Mouse (Mus musculus) midbrain, embryonic 11.5 days (tissue): ENCODE measurements at regions not wholly inside any gene's neighbourhood (a gene's known extent, or its start where the extent isn't known, plus 50 kb on each side); places are given as distances from the start of the nearest gene placed in this dataset.

Experiments
- ATAC-seq: fragments of 200-750 bp; cut with Nextera tagmentation; 2 replicates; pipeline ENCODE4 v1.8.0; 2017; ENCODE audit warnings: moderate TSS enrichment, moderate library complexity; ENCODE audit not compliant: low FRiP score
- DNase-seq: peaks from one replicate; pipeline ENCODE4 v3.0.0; 2015; ENCODE audit warnings: low spot score; ENCODE audit errors: missing footprints
- H3K27ac ChIP-seq: fragments of 300-500 bp; sonication (generic); 2 replicates; pipeline ENCODE4 v1.5.1; 2014; ENCODE audit warnings: low read depth, low read length
- H3K27me3 ChIP-seq: fragments of 300-500 bp; sonication (generic); 2 replicates; pipeline ENCODE4 v1.6.1; 2014; ENCODE audit warnings: mild to moderate bottlenecking, low read length, moderate library complexity, mixed read lengths; ENCODE audit not compliant: control insufficient read depth, insufficient read depth
- H3K36me3 ChIP-seq: fragments of 300-500 bp; sonication (generic); 2 replicates; pipeline ENCODE4 v1.6.1; 2014; ENCODE audit warnings: mild to moderate bottlenecking, low read length, moderate library complexity, mixed read lengths; ENCODE audit not compliant: control insufficient read depth, insufficient read depth
- H3K4me1 ChIP-seq: fragments of 300-500 bp; sonication (generic); 2 replicates; pipeline ENCODE4 v1.6.1; 2014; ENCODE audit warnings: low read length; ENCODE audit not compliant: control insufficient read depth, insufficient read depth
- H3K4me2 ChIP-seq: fragments of 300-500 bp; sonication (generic); 2 replicates; pipeline ENCODE4 v1.6.1; 2014; ENCODE audit warnings: mild to moderate bottlenecking, moderate library complexity
- H3K4me3 ChIP-seq: fragments of 300-500 bp; sonication (generic); 2 replicates; pipeline ENCODE4 v1.5.1; 2014; ENCODE audit warnings: low read depth, low read length
- H3K9ac ChIP-seq: fragments of 300-500 bp; sonication (generic); 2 replicates; pipeline ENCODE4 v1.6.1; 2014; ENCODE audit warnings: low read length
- H3K9me3 ChIP-seq: fragments of 300-500 bp; sonication (generic); 2 replicates; pipeline ENCODE4 v1.6.1; 2016; ENCODE audit warnings: low read length; ENCODE audit not compliant: control insufficient read depth
- WGBS: fragments of 180-500 bp; shearing (Covaris S2); extraction: QIAGEN DNeasy Blood & Tissue Kit; methylation state at CpG from one replicate; pipeline ENCODE4 v1.1.7; 2014; 5-methylcytosine and 5-hydroxymethylcytosine counted together

DNA sequence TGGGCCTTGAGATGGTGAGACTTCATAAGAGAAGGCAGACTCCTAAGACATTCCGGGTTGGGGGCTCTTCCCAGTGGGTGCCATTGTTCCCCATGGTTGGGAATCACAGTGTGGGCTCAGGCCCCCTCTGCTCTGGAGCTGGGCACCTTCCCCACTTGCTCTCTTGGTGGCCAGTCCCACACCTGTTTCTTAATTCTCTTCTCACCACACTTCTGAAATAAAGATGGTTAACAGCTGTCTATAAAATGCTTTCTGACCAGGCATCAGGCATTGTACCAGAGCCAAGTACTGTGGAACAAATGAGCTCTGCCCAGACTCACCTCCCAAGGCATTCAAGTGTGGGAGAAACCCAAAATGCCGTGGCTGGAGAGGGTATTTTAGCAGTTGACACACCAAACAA is 88.8 kb upstream of the Bcl6 start:
- no peaks in the 10 kb centered on the region for H3K36me3 ChIP-seq
- DNase-seq (no peak), ATAC-seq (no peak)
- no peak overlapping the region for H3K4me3 ChIP-seq
- H3K4me2 ChIP-seq: no peak overlapping the region
- H3K9me3 ChIP-seq: no peaks in the 10 kb centered on the region
- H3K4me1 ChIP-seq: no peaks in the 10 kb centered on the region
- no peak overlapping the region for H3K27ac ChIP-seq
- H3K27me3 ChIP-seq: no peaks in the 10 kb centered on the region
- WGBS: 74% methylated on average over 2 of the region's 2 CpGs
- H3K9ac ChIP-seq: no peak overlapping the region

DNA sequence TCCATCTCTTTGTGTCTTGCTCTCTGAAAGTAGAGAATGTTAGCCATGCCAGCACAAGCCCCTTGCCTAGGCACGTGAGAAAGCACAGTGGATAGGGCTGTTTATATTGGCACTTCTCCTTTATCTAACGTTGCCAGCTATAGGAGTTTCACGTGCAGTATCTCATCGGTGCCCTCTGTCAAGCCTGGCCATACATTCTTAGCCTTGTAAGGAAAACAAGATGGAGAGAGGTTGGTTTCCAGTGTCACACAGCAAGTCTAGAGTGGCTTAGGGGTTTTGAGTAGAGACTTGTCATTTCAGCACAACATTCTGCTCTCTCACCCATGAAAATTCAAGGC is 88.1 kb upstream of the Bcl6 start:
- WGBS: 90% methylated on average over 4 of the region's 4 CpGs
- Histone ChIP-seq H3K4me1 (no peaks in the 10 kb centered on the region), H3K9ac (no peak overlapping the region), H3K4me3 (no peak overlapping the region), H3K4me2 (no peak overlapping the region), H3K9me3 (no peaks in the 10 kb centered on the region), H3K36me3 (no peaks in the 10 kb centered on the region), H3K27me3 (no peaks in the 10 kb centered on the region), H3K27ac (no peak overlapping the region)
- no peak for DNase-seq
- no peak for ATAC-seq

DNA sequence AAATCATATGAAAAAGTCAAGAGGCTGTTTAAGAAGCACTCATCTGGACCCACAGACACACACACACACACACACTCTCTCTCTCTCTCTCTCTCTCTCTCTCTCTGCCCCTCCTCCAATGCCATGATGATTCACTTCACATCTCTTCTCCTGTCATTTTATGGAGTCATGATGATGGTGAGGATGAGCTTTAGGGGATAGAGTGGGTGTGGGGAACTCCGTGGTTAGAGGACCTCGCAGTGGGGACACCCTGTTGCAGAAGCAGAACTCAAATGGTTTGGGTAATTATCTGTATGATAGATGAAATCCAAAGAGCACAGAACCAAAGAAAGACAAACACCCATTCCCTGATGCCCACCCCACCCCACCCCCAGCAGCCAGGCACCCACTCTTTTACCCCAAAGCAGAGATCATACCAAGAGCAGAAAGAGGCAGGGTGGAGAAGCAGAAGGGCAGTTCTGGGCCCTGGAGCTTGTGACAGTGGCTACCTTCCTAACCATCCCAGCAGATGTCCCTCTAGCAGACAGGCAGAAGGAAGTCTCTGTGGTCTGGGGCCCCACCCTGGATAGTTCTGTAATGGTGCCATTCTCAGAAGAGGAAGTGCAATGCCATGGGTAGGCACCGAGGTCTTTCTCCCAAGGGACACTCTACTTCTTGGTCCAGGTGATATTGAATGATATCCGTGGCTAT is 87.6 kb upstream of the Bcl6 start:
- no peak overlapping the region for H3K9ac ChIP-seq
- WGBS: 88% methylated on average over 4 of the region's 4 CpGs
- no peak for DNase-seq

DNA sequence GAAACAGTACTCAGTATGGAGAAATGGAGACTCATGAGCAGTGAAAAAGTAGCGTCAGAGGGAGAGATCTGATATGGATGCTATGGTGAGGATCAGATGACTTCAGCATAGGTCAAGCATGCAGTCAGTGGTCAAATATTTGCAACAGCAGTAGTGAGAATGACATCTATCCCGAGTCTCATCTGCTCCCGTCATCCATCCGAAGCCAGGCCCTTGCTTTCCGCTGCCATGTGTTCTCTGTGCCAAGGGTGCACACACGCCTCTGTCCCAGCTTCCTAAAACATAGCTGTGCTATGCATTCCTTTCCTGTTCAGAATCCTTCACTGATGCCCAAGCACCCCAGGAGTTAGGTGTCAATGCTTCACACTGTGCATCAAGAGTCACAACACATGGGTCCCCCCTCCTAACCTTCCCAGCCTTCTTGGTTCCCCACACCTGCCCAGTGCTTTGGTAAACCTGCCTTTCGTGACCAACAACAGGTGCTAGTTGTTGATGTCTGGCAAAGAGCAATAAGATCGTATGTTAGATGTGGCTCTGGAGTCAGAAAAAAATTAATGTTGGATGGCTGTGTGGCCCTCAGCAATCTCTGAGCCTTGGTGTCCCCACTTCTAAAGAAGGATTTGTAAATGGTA is 85.1 kb upstream of the Bcl6 start:
- no peak overlapping the region for H3K27ac ChIP-seq
- H3K9me3 ChIP-seq: no peaks in the 10 kb centered on the region
- ATAC-seq (no peak), DNase-seq (no peak)
- 91% methylated on average over 8 of the region's 8 CpGs for WGBS
- H3K36me3 ChIP-seq: no peaks in the 10 kb centered on the region
- no peak overlapping the region for H3K4me3 ChIP-seq
- H3K27me3 ChIP-seq: no peaks in the 10 kb centered on the region
- no peak overlapping the region for H3K4me2 ChIP-seq
- no peaks in the 10 kb centered on the region for H3K4me1 ChIP-seq
- H3K9ac ChIP-seq: no peak overlapping the region

More for the DNA sequence above, 87.6 kb upstream of the Bcl6 start:
- H3K4me2 ChIP-seq: no peak overlapping the region
- no peak for ATAC-seq
- no peaks in the 10 kb centered on the region for H3K4me1 ChIP-seq
- no peak overlapping the region for H3K4me3 ChIP-seq
- H3K9me3 ChIP-seq: no peaks in the 10 kb centered on the region
- no peaks in the 10 kb centered on the region for H3K36me3 ChIP-seq
- no peaks in the 10 kb centered on the region for H3K27me3 ChIP-seq
- H3K27ac ChIP-seq: no peak overlapping the region

DNA sequence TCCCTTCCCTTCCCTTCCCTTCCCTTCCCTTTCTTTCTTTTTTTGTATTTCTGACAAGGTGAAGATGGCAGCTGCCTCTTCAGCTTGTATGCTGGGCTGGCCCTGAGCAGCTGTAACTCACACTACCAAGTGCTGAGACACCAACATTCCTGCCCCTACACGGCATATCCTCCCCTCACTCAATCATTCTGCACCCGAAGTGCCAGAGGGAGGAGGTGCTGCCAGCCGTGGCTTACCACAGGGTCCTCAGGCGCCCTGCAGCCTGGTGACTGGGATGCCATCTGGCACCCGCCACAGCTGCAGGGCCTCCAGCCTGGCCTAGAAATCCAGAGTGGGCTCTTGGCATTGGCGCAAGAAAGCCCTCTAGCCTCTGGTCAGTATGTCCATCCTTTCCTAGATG is 84.4 kb upstream of the Bcl6 start:
- 83% methylated on average over 6 of the region's 6 CpGs for WGBS
- no peak overlapping the region for H3K4me3 ChIP-seq
- no peak overlapping the region for H3K4me2 ChIP-seq
- no peak for DNase-seq
- H3K27me3 ChIP-seq: no peaks in the 10 kb centered on the region
- no peak for ATAC-seq
- H3K27ac ChIP-seq: no peak overlapping the region
- H3K9ac ChIP-seq: no peak overlapping the region
- H3K9me3 ChIP-seq: no peaks in the 10 kb centered on the region
- no peaks in the 10 kb centered on the region for H3K4me1 ChIP-seq
- H3K36me3 ChIP-seq: no peaks in the 10 kb centered on the region

DNA sequence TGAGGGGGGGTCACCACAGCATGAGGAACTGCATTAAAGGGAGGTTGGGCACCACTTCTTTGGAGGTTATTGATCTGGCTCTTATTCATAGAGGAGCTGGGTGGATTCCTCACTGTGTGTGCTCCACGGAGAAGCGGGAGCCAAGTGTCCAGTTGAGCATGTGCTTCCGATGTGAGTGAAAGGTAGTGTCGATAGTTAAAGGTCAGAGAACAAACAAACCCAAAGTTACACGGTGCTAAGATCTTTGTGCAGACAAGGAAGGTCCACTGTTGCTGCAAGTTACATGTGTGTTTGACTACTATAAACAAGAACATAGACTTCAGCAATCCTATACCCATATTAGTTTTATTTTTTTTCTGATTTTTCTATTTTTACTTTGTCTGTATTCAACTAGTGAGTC is 80.8 kb upstream of the Bcl6 start:
- Histone ChIP-seq H3K9ac (no peak overlapping the region), H3K36me3 (no peaks in the 10 kb centered on the region)
- 86% methylated on average over 5 of the region's 5 CpGs for WGBS

DNA sequence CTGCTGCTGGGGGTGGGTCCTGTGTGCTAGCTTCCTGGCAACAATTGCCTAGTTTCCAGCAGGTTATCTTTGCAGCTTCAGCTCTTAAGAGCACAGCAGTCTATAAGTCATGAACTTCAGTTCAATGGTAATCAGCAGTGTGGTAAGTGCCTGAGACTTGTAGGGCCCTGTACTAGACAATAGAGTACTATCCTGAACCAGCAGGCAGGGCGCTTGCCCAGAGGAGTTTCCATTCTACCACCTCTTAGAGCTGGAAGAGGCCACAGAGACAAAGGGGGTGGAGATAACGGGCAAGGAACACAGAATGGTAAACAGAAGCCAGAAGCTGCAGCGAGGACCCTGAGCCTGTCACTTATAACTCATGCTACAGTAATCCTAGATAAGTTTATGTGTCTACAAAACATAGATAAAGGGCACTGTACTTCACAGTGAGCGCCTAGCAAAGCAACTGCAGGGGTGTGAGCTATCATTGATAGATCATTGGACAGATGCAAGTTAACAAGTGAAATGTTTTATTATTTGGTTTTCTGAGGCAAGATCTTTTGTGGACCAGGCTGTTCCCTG is 79.7 kb upstream of the Bcl6 start:
- no peak overlapping the region for H3K9ac ChIP-seq
- no peak overlapping the region for H3K4me2 ChIP-seq
- no peak overlapping the region for H3K4me3 ChIP-seq
- DNase-seq (no peak), ATAC-seq (no peak)
- no peak overlapping the region for H3K27ac ChIP-seq
- no peaks in the 10 kb centered on the region for H3K36me3 ChIP-seq
- H3K27me3 ChIP-seq: no peaks in the 10 kb centered on the region
- H3K4me1 ChIP-seq: no peaks in the 10 kb centered on the region
- 59% methylated on average over 4 of the region's 4 CpGs for WGBS
- H3K9me3 ChIP-seq: no peaks in the 10 kb centered on the region

More for the DNA sequence above, 80.8 kb upstream of the Bcl6 start:
- Histone ChIP-seq H3K4me1 (no peaks in the 10 kb centered on the region), H3K4me3 (no peak overlapping the region), H3K27me3 (no peaks in the 10 kb centered on the region), H3K27ac (no peak overlapping the region), H3K4me2 (no peak overlapping the region), H3K9me3 (no peaks in the 10 kb centered on the region)
- ATAC-seq (no peak), DNase-seq (no peak)

DNA sequence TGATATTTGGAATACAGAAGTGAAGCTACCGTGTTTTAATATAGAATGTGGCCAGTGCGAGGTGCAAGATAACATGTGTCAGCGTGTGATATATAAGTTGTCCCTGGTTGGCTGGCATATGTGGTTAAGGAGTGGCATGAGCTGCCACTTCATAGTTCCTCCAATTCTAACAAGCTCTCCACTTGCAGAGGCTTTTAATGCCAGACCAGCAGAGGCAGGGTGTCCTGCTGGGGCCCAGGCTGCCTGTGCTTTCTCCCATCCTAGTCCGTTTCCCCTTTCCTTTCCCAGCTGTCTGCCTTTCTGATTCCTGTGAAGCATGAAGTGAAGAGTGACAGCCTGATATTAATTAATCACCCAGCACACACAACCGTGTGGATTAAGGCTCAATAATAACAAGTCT is 73.7 kb upstream of the Bcl6 start:
- Histone ChIP-seq H3K4me2 (no peak overlapping the region), H3K4me3 (no peak overlapping the region), H3K36me3 (no peaks in the 10 kb centered on the region), H3K27me3 (no peaks in the 10 kb centered on the region), H3K9me3 (no peaks in the 10 kb centered on the region), H3K4me1 (no peaks in the 10 kb centered on the region), H3K9ac (no peak overlapping the region), H3K27ac (no peak overlapping the region)
- WGBS: 79% methylated on average over 5 of the region's 5 CpGs
- ATAC-seq (no peak), DNase-seq (no peak)

DNA sequence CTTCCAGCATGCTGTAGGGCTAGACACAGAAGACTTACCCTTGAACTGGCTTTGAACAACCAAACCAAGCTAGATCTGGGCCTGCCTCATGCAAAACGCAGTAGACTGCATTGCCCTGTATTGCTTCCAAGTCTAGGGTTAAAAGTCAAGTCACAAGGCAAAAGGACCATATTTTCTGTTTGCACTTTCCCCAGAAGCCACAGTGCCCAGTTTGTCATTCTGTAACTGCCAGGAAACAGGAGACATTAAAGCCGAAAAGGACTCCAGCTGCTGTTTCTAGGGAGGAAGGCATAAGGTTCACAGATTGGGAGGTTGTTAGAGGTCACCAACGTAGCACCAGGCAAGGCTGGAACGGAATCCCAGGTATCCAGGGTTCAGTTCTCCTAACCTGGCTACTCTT is 72.8 kb upstream of the Bcl6 start:
- Histone ChIP-seq H3K27ac (no peak overlapping the region), H3K4me3 (no peak overlapping the region), H3K36me3 (no peaks in the 10 kb centered on the region), H3K4me1 (no peaks in the 10 kb centered on the region), H3K9ac (no peak overlapping the region), H3K27me3 (no peaks in the 10 kb centered on the region), H3K4me2 (no peak overlapping the region), H3K9me3 (no peaks in the 10 kb centered on the region)
- 88% methylated on average over 4 of the region's 4 CpGs for WGBS
- ATAC-seq (no peak), DNase-seq (no peak)
